Mouse (Mus musculus) mouse embryonic stem cell (cell line): ENCODE results near the gene Fam19a1.

ENCODE experiments used
- in situ Hi-C, 2 experiments: fragments of 300-500 bp; cut with MboI; formaldehyde crosslinking; loops; 1 replicate in 1 of 2; 3 replicates in 1 of 2; pipeline ENCODE4 v1.14.3; 2019 to 2020; ENCODE audit warnings: low sequenced_read_pairs in 2 of 2, low pct_unique_long_range_greater_than_20kb in 1 of 2, mixed read lengths in 1 of 2; ENCODE audit not compliant: unreplicated experiment in 1 of 2

Gene Fam19a1

DNA sequence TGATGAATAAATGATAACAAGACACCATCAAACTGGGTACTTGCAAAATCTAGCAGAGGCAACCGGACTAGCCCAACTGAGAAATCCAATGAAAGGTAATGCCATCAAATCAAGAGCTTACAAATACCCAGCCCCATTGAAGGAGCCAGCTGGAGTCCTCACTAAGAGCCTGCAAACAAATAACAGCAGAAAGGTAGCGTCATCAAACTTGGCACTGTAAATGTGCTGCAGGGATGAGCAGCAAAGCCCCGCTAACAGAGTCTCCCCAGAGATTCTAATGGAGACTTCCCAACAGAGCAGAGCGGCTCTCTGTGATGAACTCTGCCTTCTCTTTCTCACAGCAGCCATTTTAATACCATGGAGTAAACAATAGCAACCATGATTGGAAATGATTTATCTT, 305.9 kb downstream of the Fam19a1 start:
- in situ Hi-C loops: no loop called here

DNA sequence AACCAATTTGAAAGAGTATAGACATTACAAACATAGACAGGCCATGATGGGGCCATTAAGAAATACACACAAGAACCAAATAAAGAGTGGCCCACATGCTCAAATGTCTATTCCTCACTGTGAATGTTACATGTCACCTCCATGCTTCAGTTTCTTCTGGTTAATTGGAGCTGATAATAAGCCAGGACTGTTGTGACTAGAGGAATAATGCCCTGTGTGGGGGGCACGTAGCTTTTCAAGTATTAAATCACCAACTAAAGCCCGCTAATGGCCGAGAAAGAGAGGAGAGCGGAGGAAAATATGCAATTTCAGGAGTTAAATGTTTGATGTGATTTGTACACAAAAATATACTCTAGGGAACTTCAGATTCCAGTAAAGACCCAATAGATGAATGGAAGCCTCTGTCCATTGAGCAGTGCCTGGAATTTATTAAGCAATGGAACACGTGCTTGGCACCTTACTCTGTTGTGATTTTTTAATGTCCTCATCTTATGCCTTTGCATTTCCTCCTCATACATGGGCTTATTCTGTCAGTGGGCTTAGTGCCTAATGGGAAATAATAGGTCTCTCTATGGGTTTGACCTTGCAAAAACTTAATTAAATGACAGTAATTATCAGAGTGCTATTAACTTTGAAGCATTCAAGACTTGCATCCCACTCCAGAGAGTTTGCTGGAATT, 306.9 kb downstream of the Fam19a1 start:
- in situ Hi-C loops: no loop called here

DNA sequence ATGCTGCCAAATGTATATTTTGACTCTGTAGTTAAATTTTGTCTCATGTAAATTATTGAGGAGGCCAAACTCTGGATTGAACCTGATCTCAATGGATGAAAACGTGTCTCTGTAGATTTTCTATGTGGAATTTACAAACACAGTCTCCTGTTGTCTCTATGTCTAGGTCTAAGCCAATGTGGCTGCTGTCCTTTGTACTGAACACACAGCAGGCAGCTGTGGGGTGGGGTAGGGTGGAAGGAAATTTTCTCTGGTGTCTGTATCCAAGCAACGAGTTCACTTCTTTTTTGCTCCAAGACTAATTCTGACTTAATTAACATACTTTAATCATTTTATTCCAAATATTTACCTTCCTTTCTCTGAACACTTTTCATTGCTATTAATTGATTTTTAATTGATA, 307.6 kb downstream of the Fam19a1 start:
- in situ Hi-C loops: no loop called here

DNA sequence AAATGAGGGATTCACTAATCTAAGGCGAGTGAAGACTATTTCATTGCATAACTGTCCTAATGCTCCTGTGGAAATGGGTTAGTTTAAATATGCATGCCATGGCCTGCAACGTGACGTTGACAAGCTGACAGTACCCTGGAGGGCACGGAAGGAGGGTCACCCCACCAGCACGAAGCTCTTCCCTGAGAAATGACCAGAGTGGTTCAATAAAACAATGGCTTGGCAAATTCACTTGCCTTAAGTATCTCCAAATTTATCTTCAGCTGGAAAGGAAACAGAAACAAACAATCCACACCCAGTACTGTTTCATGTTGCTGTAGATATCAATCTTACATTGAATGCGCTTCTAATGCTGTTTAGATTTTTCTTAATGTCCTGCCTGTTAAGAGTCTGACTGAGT, 316.4 kb downstream of the Fam19a1 start:
- in situ Hi-C loops: no loop called here

DNA sequence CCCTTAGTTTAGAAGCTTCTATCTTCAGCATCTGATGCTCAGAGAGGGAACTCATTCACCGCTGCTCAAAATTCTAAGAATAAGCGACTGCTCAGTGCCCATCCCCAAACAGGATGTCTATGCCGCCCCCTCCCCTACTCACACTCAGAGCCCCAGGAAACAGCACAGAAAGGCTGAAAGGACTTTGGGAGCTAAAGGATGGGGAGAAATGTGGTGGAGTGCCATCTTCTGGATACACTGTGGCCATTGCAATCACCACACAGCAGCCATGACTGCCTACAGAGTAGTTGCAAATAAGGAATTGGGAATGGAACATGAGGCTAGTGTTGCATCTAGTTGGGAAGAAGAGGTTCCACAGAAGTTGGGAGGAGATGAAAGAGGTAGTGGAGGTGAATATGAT, 319.4 kb downstream of the Fam19a1 start:
- in situ Hi-C loops: no loop called here

DNA sequence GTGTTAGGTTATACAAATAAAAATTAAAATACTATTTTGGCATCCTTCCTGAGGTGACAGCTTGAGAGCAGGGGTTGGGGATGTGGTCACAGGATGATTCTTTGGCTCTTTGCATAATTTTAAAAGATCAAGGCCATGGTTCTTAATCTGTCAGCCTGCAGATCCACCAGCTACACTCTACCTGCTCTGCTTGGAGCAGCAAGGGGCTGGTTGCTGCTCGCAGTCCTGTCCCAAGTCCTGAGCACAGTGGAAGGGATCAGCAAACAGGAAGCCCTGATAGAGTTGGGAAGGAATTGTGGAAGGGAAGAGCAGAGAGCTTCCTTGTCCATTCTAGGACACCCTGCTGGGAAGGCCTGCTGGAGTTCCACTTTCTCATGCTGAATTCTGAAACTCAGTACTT, 320.9 kb downstream of the Fam19a1 start:
- in situ Hi-C loops: no loop called here

DNA sequence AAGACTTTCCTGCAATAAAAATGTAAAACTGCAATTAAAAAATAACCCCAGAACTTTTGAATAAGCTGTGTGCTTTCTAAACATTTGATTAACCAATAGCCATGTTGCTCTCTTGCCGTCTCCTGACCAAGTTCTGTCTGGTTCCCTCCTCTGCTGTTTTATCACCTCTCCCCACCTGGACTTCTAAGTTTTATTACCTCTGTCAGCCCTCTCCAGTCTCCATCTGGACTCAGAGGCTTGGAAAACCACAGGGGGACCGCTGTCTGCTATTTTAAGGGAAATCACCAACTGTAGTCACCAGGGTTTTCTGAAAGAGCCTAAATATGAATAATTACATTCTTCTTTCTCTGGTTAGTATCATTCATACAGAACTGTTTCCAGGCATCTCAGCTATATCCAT, 322.6 kb downstream of the Fam19a1 start:
- in situ Hi-C loops: no loop called here

DNA sequence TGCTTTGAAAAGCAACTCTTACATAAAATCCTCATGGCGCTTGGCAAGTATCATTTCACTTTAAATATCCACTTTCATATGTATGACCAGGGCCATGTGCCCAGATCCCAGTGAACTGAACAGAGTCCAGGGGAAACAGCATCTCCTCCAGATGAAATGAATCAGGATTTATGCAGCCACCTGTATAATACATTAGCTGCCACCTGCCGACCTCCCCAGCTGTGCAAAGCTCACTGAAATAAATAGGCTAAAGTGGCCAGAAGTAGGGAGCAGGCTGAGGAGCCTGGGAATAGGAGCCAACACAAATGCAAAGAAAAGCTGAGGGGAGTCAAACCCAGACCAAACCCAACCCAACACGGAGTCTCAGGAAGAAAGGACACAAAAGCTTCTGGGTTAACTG, 324.9 kb downstream of the Fam19a1 start:
- in situ Hi-C loops: no loop called here

DNA sequence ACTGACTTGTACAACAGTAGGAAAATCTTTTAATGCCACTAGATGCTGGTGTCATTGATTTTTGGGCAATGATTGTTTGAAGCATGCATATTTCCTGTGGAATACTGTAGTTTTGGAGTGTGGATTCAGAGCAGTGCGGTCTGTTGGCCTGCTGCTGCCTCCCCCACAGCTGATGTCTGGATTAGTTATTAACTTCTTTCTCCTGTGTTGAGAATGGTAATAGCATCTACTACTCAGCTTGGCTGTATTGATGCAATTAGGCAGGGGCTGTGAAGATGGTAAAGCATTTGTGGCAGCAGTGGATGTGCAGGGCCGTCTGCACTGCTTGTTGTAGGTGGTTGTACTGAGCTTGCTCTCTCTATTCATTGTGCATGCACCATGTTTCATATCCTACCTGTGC, 326.5 kb downstream of the Fam19a1 start:
- in situ Hi-C loops: no loop called here

DNA sequence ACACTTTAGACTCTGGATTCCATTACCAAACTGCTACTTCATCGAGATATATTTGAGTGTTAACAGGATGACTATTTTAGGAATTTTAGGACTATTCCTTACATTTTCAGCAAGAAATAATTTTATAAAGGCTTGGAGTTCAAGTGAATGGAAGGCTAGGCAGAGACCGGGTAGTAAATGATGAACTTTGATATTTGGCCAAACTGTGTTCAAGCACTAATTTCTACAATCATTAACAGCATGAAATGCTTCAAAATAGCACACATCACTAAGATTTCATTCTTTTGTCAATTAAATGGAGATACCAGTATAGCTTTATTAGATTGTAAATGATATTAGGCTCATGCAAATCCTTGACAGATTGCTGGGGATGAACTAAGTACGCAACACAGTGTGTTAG, 329.0 kb downstream of the Fam19a1 start:
- in situ Hi-C loops: no loop called here

DNA sequence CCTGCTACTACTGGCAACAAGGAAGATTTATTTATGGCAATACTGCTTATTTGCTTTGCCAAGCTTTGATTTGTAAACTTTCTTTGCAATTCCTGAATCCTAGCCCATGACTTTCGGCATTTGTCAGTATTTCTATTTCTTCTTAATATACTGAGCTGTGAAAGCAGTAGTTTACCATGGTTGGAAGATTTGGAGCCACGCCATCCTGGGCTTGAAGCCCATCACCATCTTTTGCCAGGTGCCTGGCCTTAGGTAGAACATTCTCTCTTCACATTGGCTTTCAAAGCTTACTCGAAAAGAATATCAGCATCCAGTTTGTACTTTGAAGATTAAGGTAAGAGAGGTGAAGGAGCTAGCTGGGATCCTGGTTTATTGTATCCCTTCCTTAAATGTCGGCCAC, 334.5 kb downstream of the Fam19a1 start:
- in situ Hi-C loops: no loop called here

DNA sequence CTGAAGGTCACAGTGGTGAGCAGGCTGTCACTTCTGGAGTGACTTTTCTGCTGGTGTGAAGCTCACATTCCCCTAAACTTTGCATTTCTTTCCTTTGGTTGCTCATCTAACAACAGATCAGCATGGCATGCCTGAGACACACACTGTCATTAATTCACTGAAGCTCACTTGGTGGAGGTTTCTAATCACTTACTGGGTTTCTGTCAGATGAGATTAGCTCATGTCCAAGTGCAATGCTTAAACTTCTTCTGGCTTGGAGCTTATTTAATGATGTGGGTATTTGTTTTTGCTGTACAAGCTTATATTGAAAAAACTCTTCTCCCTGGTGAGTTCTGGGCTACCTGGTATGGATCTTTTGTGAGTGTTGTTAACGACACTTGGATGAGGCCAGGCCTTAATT, 343.3 kb downstream of the Fam19a1 start:
- in situ Hi-C loops: no loop called here

DNA sequence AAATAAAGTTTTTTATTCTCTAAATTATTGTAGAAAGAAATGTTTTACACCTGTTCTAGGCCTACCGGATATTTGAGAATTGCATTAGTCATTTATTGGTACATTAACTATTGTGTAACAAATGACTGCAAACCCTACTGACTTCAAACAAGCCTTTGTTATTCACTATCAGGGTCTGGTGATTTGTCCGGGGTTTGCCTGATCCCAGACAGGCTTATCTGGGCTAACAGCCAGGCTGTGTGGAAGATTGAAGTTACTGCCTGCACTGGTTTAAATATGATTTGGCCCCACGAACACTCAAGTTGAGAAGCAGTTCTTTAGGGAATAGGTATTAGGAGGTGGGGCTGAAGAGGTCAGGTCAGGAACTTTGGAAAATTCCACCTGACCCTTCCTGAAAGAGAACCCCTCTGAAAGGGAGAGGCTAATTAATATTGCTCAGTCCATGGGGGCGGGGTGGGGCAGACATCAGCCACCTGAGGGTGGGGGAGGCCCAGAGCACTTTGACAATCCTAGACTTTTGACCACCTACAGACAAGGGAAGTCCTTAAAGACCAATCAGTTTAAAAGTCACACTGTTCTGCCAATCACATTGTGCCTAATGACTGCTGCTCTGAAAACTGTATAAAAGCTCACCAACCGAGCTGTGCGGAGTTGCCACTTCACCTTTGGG, 344.8 kb downstream of the Fam19a1 start:
- in situ Hi-C loops: no loop called here

DNA sequence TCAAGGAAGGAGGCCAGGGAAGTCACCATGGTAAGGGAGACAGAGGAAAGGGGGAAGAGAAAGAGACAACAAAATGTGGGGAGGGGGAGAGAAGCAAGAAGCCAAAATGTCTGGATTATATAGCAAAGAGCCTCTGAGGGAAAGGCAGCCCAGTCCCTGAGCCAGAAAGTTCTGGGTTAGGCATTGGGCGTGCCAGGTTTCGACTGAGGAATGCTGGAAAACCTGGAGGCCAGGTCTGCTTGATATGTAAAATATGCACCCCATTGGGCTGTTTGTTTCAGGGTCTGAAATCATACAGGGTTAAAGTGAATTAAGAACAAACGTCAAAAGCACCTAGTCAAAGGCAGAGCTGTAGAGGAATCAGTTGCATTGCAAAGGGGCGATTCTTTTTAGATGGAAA, 346.1 kb downstream of the Fam19a1 start:
- in situ Hi-C loops: no loop called here

DNA sequence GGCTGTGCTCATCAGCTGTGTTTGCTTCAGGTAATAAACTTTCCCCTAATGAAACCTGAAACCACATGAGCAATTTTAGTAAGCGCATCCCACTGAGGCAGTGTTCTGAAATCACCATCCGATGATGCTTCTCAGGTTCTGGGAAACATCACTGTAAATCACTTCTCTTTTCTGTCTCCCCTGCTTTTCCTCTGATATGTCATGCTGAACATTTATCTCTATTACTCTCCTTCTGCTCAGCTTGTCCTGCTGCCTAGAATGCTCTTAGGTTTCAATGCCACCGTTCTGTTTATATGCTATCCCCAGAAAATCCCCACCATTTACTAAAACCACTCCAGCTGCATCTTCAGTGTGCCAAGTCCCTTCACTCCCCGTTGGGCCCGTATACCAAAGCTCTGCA, 386.5 kb downstream of the Fam19a1 start:
- in situ Hi-C loops: no loop called here

DNA sequence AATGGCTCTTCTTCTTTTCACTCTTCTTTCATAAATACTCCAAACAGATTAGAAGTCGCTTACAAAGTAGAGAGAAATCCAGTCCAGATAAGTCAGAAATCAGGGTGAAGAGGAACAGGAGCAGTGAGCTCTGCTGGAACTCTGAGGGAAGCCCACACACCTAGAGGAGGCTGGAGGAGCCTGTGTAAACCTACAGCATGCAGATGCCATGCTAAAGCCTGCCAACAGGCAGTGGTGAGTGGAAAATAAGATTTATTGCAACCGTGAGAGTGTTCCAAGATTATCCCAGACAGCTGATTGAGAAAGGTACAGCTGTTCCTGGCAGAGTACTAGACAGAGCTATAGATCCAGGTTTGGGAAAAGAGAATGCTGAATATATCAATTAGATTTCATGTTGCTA, 428.6 kb downstream of the Fam19a1 start:
- in situ Hi-C loops: no loop called here

DNA sequence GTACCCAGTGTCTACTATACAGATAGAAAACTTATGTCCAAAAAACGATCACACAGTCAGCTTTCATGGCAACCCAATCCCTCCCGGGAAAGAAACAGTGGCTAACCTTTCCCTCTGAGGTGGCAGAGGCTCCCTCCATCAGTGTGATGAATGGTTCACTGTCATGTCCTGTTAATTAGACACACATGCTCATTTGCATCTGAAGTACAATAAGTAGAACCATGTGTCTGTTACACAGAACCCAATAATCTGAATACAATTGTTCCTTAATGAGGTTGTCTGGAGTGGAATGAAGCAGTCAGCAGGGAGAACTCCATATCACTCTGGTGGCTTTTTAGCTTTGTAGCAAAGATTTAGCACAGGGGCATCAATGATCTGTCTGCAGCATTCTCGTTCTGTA, 431.9 kb downstream of the Fam19a1 start:
- in situ Hi-C loops: no loop called here

DNA sequence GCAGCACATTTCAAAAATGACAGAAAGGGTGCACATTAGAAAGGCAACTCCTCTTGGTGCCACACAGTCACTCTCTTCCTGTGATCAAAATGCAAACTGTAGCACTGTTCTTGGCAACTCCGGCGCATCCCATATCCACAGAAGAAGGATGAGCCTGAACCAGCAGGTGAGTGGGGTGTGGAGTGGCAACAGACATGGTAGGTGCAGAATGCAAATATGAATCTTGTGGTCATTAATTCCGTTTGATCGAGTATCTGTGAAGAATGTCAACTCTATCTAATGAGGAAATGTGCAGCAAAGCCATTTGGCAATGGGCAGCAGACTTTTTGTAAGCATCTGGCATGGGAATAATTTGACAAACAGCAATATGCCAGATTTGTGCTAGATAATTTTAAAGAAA, 437.5 kb downstream of the Fam19a1 start:
- in situ Hi-C loops: no loop called here

DNA sequence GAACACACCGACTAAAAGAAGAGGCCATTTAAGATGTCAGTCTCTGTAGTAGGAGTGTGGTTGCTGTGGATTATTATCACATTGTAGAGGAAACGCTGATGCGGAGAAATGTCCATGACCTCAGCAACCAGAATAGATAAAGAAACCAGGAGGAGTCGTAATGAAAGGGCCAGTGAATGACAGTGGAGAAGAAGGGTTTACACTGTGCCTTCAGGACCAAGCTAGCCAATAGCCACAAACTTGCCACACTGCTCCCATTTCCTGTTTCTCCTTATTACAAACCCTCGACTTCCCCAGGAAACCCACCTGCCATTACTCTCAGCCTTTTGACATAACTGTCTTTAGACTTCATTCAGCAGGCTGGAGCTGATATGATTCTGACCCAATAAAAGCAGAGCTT, 465.7 kb downstream of the Fam19a1 start:
- in situ Hi-C loops: no loop called here

DNA sequence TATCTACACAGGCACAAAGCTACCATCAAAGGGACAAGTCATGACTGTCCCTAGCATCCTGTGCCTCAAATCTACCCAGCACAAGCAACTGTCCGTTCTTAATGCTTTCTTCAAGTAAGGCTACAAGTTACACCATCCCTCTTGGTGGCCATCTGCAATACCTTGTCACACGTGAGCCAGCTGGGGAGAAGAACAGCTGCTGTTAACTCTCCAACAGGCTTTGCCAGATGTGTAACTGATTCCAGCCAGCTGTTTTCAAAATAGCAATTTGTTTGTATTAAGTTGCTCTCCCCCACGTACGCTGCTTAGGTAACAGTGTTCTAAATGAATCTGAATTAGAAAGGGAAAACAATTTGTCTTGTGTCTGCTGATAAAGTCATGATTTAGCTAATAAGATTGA, 467.8 kb downstream of the Fam19a1 start:
- in situ Hi-C loops: no loop called here
